Mouse (Mus musculus): ENCODE data around the gene Slc8a2.

DNA sequence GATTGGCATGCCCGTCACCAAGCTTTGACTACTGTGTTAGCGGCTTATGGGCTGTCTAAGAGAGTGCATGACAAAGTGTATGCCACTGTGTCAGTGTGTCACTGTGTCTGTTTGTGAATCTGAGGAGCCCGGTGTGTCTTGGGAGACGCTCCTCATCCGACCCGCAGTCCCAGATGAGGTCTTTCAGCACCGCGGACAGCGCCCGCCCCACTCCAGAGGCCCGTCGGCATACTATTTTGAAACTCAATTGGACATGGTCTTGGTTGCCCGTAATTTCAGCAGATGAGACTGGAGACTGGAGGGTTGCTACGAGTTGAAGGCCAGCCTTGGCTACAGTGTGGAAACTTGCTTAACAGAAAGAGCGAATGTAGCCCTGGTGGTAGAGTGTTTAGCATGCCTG is 18.0 kb downstream of the Slc8a2 start:
- TF ChIP-seq CTCF (IDR thresholded peaks at IDR 0.05; ENCODE audit: low read depth, low read length) (no peak), POLR2A (IDR thresholded peaks at IDR 0.05; ENCODE audit: extremely low read depth, insufficient read depth, low read length) (no peak)
